Mouse (Mus musculus) bone marrow macrophage, adult 2 months (primary cell): Measurements from ENCODE around the gene Cxcl3. TPM values are rescaled to one million over a fixed set of nuclear protein-coding genes. Genes with fewer than 3 reads are reported as not detected.

Experiments used
- H3K27ac ChIP-seq: 2 replicates; pipeline ENCODE4 v1.5.1; 2012; ENCODE audit warnings: low read depth, low read length; ENCODE audit not compliant: insufficient read depth
- H3K4me1 ChIP-seq: 2 replicates; pipeline ENCODE4 v1.6.1; 2012; ENCODE audit warnings: low read length; ENCODE audit not compliant: control insufficient read depth, insufficient read depth
- H3K4me3 ChIP-seq: 2 replicates; pipeline ENCODE4 v1.5.1; 2012; ENCODE audit warnings: mild to moderate bottlenecking, low read length, moderate library complexity; ENCODE audit not compliant: insufficient read depth
- CTCF ChIP-seq: IDR thresholded peaks from 2 replicates; pipeline ENCODE4 v1.5.1; 2012; ENCODE audit warnings: low read depth, mild to moderate bottlenecking, low read length, moderate library complexity
- POLR2A ChIP-seq: IDR thresholded peaks from 2 replicates; pipeline ENCODE4 v1.6.1; 2012; ENCODE audit warnings: mild to moderate bottlenecking, low read depth, low read length, borderline replicate concordance
- polyA plus RNA-seq: library from polyadenylated mRNA; stranded (reverse); fragments of >200 nt; gene quantifications from 2 replicates; pipeline ENCODE4 v1.2.4, GENCODE M21; 2012; ENCODE audit not compliant: missing spikeins, insufficient read depth, insufficient read length

Cxcl3 gene
- not detected in 2 replicates for polyA plus RNA-seq

DNA sequence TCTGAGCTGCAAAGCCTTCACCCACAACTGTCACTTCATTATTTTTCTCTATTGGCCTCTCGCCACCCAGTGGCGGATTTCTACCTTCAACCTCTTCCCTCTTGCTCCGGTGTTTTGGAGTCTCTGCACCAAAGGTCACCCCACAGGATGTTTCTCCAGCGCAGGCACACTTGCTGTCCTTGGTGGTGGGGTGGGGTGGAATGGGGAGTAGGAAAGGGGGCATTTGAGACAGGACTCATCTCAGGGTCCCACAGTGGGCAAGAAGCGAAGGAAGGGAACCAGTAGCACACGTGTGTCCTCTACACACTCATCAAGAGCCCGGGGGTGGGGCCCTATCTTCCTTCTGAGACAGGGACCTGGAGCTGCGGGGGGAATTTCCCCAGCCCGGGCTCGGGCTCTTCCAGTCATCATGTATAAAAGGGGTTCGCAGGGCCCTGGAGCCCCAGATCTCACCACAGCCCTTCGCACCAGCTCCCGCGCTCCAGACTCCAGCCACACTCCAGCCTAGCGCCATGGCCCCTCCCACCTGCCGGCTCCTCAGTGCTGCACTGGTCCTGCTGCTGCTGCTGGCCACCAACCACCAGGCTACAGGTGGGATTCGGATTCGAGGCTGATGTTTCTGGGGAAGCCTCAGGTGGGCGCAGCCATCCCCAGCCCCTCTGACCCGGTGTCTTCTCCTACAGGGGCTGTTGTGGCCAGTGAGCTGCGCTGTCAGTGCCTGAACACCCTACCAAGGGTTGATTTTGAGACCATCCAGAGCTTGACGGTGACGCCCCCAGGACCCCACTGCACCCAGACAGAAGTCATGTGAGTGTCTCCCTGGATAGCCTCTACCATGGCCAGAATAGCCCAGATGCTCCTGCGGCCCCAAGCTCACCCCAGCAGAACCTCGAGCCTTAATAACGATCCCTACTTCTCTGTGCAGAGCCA, at the start of gene Cxcl3:
Gene Cxcl3 (plus strand): TSS at position 445 of the 930 bp plus-strand sequence.
- Histone ChIP-seq H3K4me1 (peaks cover 18% of the 10 kb centered on the region), H3K27ac (no peak within 1 kb of the TSS), H3K4me3 (no peak within 1 kb of the TSS)
- TF ChIP-seq POLR2A: no peak
- TF ChIP-seq CTCF: peak; percentile 32; the same call in 1 of the 2 replicates

DNA sequence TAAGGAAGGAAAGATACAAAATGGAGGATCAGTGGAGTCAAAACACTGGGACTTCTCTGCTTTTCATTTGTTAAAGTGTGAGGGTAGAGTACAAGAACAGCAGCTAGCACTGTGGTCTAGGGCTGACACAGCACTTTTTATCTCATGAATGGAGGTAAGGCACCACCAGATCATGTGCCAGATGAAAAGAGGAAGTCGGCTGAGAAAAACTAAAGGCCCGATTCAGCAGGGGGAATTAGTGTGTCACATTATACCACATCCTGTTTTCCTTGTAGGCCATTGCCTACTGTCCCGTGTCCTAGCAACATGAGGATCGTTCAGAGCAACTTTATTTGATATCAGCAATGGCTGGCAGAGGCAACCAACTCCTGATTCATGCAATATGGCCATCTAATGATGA, 43.9 kb upstream of the Cxcl3 start:
- no peak for TF ChIP-seq POLR2A
- no peak for TF ChIP-seq CTCF
- Histone ChIP-seq H3K4me3 (no peak overlapping the region), H3K27ac (peak overlapping the region; percentile 25), H3K4me1 (peaks cover 28% of the 10 kb centered on the region)

DNA sequence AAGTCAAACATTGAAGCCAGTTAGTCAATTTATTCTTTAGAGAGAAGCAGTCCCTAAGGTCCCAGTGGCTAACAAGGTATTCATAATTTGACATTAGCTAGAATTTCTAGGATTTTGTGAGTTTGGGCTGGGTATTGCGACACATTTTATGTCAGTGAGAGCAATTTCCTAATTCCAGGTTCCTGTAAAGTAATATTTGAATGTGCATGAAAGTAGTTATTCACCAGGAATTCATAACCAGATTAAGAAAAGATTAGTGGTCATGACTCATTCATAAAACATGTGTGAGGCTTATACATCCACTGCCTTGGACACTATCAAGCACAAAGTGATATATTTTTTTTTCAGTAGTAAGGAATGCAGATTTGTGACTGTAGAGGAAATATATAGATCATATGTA, 32.0 kb upstream of the Cxcl3 start:
- Histone ChIP-seq H3K27ac (no peak overlapping the region), H3K4me3 (no peak overlapping the region), H3K4me1 (peaks cover 11% of the 10 kb centered on the region)
- no peak for TF ChIP-seq CTCF
- no peak for TF ChIP-seq POLR2A

DNA sequence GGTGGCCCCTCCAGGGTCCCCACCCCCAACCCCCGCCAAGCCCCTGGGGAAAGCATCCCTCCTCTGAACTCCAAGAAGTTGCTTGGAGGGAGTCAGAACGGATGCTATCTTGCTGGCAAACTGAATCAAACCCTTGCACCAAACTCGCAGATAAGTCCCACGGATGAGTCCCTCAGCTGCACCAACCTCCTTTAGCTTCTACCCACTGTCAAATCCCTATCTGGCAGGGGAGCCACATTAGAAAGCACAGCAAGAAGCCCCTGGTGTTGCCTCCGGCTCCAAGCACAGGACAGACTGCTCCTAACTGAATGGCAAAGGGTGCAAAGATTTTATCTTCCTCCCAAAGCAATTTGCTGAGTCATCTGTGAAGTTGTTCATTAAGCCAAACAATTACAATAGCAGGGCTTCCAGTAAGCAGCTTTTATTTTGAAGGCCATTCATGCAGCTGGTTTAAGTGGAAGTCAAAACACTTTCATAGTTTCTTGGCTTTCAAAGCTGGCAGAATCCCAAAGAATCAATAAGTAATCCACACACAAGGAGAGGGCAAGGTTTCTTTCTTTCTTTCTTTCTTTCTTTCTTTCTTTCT, 27.8 kb upstream of the Cxcl3 start:
- TF ChIP-seq CTCF (no peak), POLR2A (no peak)
- no peak overlapping the region for H3K4me3 ChIP-seq
- peak overlapping the region; percentile 17; the same call in 1 of the 2 replicates for H3K27ac ChIP-seq
- peaks cover 11% of the 10 kb centered on the region for H3K4me1 ChIP-seq

DNA sequence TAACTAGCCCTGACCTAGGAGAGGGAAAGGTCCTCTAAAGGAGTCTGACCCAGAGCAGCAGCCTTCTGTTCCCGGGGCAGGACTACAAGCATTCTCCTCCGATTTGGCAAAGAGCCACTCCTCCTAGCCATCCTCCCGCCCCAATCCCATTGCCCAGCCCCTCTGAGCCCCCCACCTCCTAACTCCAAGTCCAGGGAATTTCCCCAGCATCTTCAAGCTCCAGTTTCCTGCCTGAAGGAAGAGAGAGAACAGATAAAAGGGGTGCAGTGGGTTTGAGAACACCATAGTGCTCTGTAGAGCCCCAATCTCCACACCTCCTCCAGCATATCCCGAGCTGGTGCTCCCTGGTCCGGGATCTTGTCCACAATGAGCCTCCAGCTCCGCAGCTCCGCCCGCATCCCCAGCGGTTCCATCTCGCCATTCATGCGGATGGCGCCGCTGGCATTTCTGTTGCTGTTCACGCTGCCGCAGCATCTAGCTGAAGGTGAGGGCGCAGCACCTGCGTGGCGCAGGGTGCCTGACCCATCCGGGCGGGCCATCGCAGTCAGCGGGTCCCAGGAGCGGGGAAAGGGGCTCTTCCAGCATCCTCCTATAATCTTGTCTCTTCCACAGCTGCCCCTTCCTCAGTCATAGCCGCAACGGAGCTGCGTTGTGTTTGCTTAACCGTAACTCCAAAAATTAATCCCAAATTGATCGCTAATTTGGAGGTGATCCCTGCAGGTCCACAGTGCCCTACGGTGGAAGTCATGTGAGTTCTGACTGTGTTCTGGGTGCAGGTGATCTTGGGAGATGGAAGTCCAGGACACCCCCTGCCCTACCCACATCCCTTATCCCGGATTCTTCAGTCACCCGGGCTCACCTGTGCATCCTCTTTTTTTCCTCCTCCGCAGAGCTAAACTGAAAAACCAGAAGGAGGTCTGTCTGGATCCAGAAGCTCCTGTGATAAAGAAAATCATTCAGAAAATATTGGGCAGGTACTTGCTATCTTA, 26.5 kb upstream of the Cxcl3 start, which contains the start of gene Cxcl5:
Gene Cxcl5 (plus strand): TSS at position 284 of the 989 bp plus-strand sequence.
- Histone ChIP-seq H3K4me3 (no peak within 1 kb of the TSS), H3K27ac (peak within 1 kb of the TSS; percentile 17; the same call in 1 of the 2 replicates), H3K4me1 (peaks cover 10% of the 10 kb centered on the region)
- TF ChIP-seq POLR2A (no peak), CTCF (no peak)

DNA sequence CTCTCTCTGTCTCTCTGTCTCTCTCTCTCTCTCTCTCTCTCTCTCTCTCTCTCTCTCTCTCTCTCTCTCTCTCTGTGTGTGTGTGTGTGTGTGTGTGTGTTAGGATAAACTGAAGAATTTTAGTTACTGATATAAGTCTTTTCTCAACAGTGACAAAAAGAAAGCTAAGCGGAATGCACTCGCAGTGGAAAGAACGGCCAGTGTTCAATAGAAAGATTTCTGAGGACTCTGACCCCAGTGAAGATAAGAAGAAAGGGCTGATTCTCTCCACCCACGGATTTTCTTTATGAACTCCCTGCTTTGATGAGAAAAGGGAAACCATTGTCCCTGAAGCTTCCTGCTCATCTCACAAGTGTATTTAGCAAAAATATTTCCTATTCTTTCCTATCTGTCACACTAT, 25.6 kb upstream of the Cxcl3 start:
- H3K27ac ChIP-seq: no peak overlapping the region
- TF ChIP-seq POLR2A: no peak
- TF ChIP-seq CTCF: no peak
- no peak overlapping the region for H3K4me3 ChIP-seq
- peaks cover 9% of the 10 kb centered on the region for H3K4me1 ChIP-seq

DNA sequence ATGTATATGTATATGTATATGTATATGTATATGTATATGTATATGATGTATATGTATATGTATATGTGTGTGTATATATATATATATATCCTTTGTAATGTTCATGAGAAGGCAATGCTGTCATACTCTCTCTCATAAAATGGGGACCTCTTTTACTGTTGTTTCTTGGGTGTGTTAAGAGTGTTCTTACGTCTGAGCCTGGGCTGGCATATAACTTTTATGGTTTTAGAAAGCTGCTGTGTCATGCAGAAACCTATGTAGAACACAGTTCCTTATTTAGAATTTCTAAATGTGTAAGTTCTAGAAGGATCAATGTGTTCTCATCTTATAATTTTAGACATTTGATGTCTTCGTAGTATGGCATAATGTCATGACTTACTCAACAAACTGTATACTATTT, 25.1 kb upstream of the Cxcl3 start:
- TF ChIP-seq POLR2A (no peak), CTCF (no peak)
- no peak overlapping the region for H3K4me3 ChIP-seq

DNA sequence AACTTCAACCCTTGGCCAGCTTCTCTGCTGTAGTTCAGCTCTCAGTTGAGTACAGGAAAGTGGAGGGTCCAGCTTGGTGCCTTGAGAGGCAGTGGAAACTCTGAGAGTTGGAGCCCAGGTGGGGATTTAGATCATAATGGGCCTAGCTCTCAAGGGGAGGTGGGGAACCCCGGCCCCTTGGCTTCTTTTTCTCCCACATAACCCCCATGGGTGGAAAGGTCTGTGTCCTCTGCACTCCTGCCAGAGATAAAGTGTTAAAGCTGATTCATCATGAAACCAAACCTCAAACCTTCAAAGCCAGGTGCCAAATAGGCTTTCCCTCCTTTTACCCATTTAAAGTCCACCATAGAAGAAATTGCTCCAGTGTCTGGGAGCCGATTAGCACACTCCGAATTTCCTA, 24.1 kb upstream of the Cxcl3 start:
- Histone ChIP-seq H3K4me1 (peaks cover 13% of the 10 kb centered on the region), H3K4me3 (no peak overlapping the region), H3K27ac (no peak overlapping the region)
- TF ChIP-seq POLR2A: no peak
- no peak for TF ChIP-seq CTCF

More for the DNA sequence above, 25.1 kb upstream of the Cxcl3 start:
- Histone ChIP-seq H3K4me1 (peaks cover 11% of the 10 kb centered on the region), H3K27ac (no peak overlapping the region)

DNA sequence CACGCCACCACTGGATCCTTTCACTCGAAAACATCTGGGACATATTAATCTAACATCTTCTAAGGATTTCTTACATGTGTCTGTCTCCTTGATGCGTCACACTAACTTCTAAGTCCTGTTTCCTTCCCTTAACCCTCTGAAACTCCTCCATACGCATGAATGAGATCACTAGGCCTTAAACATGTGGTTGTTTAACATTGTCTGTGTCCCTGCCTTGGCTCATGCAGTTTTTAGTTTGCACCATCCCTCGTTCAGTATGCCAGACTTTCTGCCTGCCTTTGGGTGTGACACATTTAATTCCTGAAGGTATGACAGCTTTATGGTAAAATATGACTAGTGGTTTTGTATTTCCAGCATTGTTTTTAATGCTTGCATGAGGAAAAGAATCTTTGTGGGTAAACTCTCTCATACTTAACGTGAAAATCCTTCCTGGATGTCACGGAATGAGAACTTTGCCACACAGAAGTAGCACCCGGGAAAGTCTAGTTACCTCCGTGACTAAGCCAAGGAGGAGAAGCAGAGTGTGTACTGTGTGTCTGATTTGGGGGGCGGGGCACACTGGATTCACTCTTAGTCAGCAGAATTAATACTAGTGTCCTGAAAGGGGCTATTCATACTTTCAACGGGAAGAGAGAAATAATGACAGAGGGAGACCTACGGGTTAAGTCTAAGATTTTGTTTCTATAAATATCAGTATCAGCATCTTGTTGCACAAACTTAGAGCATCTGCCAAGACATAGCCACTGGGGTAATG, 21.8 kb upstream of the Cxcl3 start:
- Histone ChIP-seq H3K4me1 (peaks cover 14% of the 10 kb centered on the region), H3K4me3 (no peak overlapping the region), H3K27ac (no peak overlapping the region)
- TF ChIP-seq POLR2A (no peak), CTCF (no peak)
